Mouse (Mus musculus): ENCODE measurements around the gene Wdfy3.

GRCm38 (mm10) chr5:101790560-101790959 lies 279.2 kb downstream of the Wdfy3 start:
- no peak for TF ChIP-seq EP300 (IDR thresholded peaks at IDR 0.05; ENCODE audit: low read depth)
- TF ChIP-seq CTCF (IDR thresholded peaks at IDR 0.05; ENCODE audit: low read depth), result no peak

Measured in heart, postnatal 0 days (tissue).